Mouse (Mus musculus): Measurements from ENCODE around the gene Ssbp1.

The Ssbp1 gene

DNA sequence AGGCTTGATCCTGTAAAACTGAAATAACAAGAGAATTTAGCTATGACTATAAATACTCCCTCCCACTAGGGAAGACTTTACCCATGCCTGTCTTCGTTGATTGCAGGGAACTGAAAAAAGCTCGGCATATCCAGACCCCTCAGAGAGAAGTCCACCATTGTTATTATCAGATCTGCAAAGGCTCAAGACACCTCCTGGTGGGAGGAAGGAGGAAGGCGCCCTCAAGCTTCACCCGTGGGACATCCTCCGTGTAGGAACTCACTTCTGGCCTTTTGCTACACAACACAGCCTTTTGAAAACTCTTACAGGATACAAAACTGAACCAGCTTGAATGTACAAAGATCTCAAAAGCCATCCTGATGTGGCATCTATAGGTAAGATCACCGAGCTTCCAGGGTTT is 5.4 kb upstream of the Ssbp1 start:
- DNase-seq (ENCODE audit: low spot score): no peak

DNA sequence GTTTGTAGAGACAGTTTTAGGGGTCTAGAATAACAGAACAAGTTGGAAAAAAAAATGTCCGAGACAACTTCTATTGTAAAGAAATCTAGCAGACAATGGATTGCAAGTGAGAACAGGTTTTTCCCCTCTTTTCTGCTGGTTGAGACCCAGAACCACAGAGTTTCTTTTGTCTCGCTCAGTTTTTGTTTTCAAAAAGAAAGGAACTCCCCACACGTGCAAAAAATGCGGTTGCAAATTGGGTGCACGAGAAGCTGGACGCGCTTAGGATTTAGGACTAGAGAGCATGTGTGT is 513 bp downstream of the Ssbp1 start:
- no peak for DNase-seq (ENCODE audit: low spot score)

GRCm38 (mm10) chr6:40476132-40476531 is 5.0 kb downstream of the Ssbp1 start:
- no peak for DNase-seq (ENCODE audit: low spot score)

GRCm38 (mm10) chr6:40479705-40480104 is 8.6 kb downstream of the Ssbp1 start:
- DNase-seq (ENCODE audit: low spot score): peak; percentile 24

- no peak for DNase-seq (ENCODE audit: low spot score)
Observed at GRCm38 (mm10) chr6:40482318-40482717, 11.2 kb downstream of the Ssbp1 start.

- no peak for DNase-seq (ENCODE audit: low spot score)
Observed at GRCm38 (mm10) chr6:40490933-40491332, 19.8 kb downstream of the Ssbp1 start, which contains the start of gene Tas2r137. Gene Tas2r137 (plus strand): TSS chr6:40491233.

DNA sequence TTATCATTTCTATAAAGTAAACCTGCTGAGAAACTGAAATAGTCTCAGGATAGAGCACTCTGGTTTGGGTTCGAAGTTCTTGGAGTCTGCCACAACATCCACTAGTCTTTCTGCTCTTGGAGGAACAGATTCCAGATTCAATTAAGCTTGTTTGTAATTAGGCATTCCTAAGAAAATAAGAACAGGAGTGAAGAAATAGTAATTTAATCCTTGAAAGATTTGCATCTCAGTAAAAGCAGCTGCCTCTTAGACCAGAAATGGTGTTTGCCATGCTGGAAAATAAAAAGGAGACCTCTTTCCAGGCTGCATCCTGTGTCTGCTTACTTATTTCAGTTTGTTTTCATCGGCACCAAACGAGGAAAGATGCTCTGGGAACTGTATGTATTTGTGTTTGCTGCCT is 22.1 kb downstream of the Ssbp1 start, which contains the start of gene Tas2r108:
Gene Tas2r108 (plus strand): TSS at position 301 of the 400 bp plus-strand sequence.
- DNase-seq (ENCODE audit: low spot score): no peak

DNA sequence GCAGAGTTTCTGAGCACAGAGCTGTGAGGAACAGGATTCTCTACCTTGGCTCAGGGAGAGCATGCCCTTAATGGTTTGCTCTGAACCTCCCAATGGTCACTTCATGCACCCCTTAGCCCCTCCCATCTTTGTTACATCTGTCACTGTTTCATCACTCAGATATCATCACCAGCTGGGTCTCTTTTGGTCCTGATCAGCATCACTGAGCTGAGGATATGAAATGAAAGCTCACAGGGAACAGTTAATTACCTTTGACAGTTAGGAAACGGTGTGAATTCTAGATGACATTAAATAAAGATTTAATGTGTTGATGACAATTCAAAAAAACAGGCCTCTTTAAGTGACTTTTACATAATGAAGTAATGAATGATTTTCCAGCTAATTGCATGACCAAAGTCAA is 48.3 kb downstream of the Ssbp1 start, which contains the start of gene Prss37:
Gene Prss37 (minus strand): TSS at position 101 of the 400 bp plus-strand sequence.
- DNase-seq (ENCODE audit: low spot score): no peak
